Mouse (Mus musculus) hindbrain, embryonic 13.5 days (tissue): ENCODE data around the gene Wdr59. TPM values are rescaled to one million over a fixed set of nuclear protein-coding genes. Genes with fewer than 3 reads are reported as not detected.

ENCODE experiments used
- ATAC-seq: fragments of 200-750 bp; cut with Nextera tagmentation; 2 replicates; pipeline ENCODE4 v1.8.0; 2017; ENCODE audit warnings: moderate TSS enrichment; ENCODE audit not compliant: low FRiP score
- H3K27ac ChIP-seq: fragments of 300-500 bp; sonication (generic); 2 replicates; pipeline ENCODE4 v1.5.1; 2015; ENCODE audit warnings: inconsistent platforms, mild to moderate bottlenecking, moderate library complexity
- H3K27me3 ChIP-seq: fragments of 300-500 bp; sonication (generic); 2 replicates; pipeline ENCODE4 v1.6.1; 2015; ENCODE audit warnings: mild to moderate bottlenecking, inconsistent platforms
- H3K36me3 ChIP-seq: fragments of 300-500 bp; sonication (generic); 2 replicates; pipeline ENCODE4 v1.6.1; 2015; ENCODE audit warnings: mild to moderate bottlenecking, inconsistent platforms
- H3K4me1 ChIP-seq: fragments of 300-500 bp; sonication (generic); replicated peaks from 2 replicates; pipeline ENCODE4 v1.6.1; 2015; ENCODE audit warnings: inconsistent platforms
- H3K4me2 ChIP-seq: fragments of 300-500 bp; sonication (generic); 2 replicates; pipeline ENCODE4 v1.6.1; 2015; ENCODE audit warnings: inconsistent platforms, mild to moderate bottlenecking, moderate library complexity
- H3K4me3 ChIP-seq: fragments of 300-500 bp; sonication (generic); 2 replicates; pipeline ENCODE4 v1.5.1; 2015; ENCODE audit warnings: mild to moderate bottlenecking, inconsistent platforms
- H3K9ac ChIP-seq: fragments of 300-500 bp; sonication (generic); 2 replicates; pipeline ENCODE4 v1.6.1; 2015; ENCODE audit warnings: mild to moderate bottlenecking, inconsistent platforms
- H3K9me3 ChIP-seq: fragments of 300-500 bp; sonication (generic); 2 replicates; pipeline ENCODE4 v1.6.1; 2016; ENCODE audit warnings: inconsistent platforms
- WGBS: fragments of 180-500 bp; shearing (Covaris S2); methylation state at CpG from one replicate; pipeline ENCODE4 v1.1.7; 2015; 5-methylcytosine and 5-hydroxymethylcytosine counted together
- polyA plus RNA-seq: library from polyadenylated mRNA; unstranded; fragments of >200 nt; fragmentation: Nextera tagmentation; extraction: Ambion mirVana; gene quantifications from 2 replicates; pipeline ENCODE4 v1.2.1, GENCODE M21; 2015

Gene Wdr59
- 7.4 and 8.3 TPM in 2 replicates for polyA plus RNA-seq

GRCm38 (mm10) chr8:111521713-111522429 is at the start of gene Wdr59:
Wdr59 (minus strand) TSS chr8:111522092.
- Histone ChIP-seq H3K9me3 (no peaks in the 10 kb centered on the region), H3K4me3 (peak within 1 kb of the TSS; percentile 62), H3K27me3 (no peaks in the 10 kb centered on the region), H3K36me3 (no peaks in the 10 kb centered on the region), H3K4me1 (peaks cover 14% of the 10 kb centered on the region), H3K9ac (peak within 1 kb of the TSS; percentile 71), H3K27ac (peak within 1 kb of the TSS; percentile 78), H3K4me2 (peak within 1 kb of the TSS; percentile 71)
- under 1% methylated on average over 34 of the region's 34 CpGs for WGBS
- ATAC-seq: peak; percentile 98

GRCm38 (mm10) chr8:111571661-111572060 is 49.8 kb upstream of the Wdr59 start:
- ATAC-seq: no peak
- Histone ChIP-seq H3K4me3 (no peak overlapping the region), H3K9ac (no peak overlapping the region), H3K4me1 (peaks cover 66% of the 10 kb centered on the region), H3K9me3 (no peaks in the 10 kb centered on the region), H3K36me3 (no peaks in the 10 kb centered on the region), H3K27ac (no peak overlapping the region), H3K4me2 (no peak overlapping the region), H3K27me3 (no peaks in the 10 kb centered on the region)
- 91% methylated on average over 10 of the region's 10 CpGs for WGBS

GRCm38 (mm10) chr8:111570432-111570831 is 48.5 kb upstream of the Wdr59 start:
- 68% methylated on average over 2 of the region's 2 CpGs for WGBS
- ATAC-seq: no peak
- Histone ChIP-seq H3K36me3 (no peaks in the 10 kb centered on the region), H3K9ac (no peak overlapping the region), H3K4me1 (peaks cover 67% of the 10 kb centered on the region), H3K4me2 (no peak overlapping the region), H3K4me3 (no peak overlapping the region), H3K27me3 (no peaks in the 10 kb centered on the region), H3K27ac (peak overlapping the region; percentile 40; the same call in 1 of the 2 replicates), H3K9me3 (no peaks in the 10 kb centered on the region)

GRCm38 (mm10) chr8:111569926-111570325 is 48.0 kb upstream of the Wdr59 start:
- Histone ChIP-seq H3K4me3 (no peak overlapping the region), H3K27me3 (no peaks in the 10 kb centered on the region), H3K9me3 (no peaks in the 10 kb centered on the region), H3K4me2 (no peak overlapping the region), H3K9ac (no peak overlapping the region), H3K36me3 (no peaks in the 10 kb centered on the region), H3K27ac (peak overlapping the region; percentile 40), H3K4me1 (peaks cover 71% of the 10 kb centered on the region)
- 86% methylated on average over 4 of the region's 4 CpGs for WGBS
- no peak for ATAC-seq

- Histone ChIP-seq H3K4me3 (no peak overlapping the region), H3K27ac (peak overlapping the region; percentile 66), H3K27me3 (no peaks in the 10 kb centered on the region), H3K36me3 (no peaks in the 10 kb centered on the region), H3K9ac (peak overlapping the region; percentile 49), H3K9me3 (no peaks in the 10 kb centered on the region), H3K4me2 (no peak overlapping the region), H3K4me1 (peaks cover 64% of the 10 kb centered on the region)
- WGBS: 59% methylated on average over 3 of the region's 3 CpGs
- ATAC-seq: no peak
Measured at GRCm38 (mm10) chr8:111568029-111568428, 46.1 kb upstream of the Wdr59 start.

- Histone ChIP-seq H3K27me3 (no peaks in the 10 kb centered on the region), H3K36me3 (no peaks in the 10 kb centered on the region), H3K4me2 (no peak overlapping the region), H3K9me3 (no peaks in the 10 kb centered on the region), H3K4me1 (peaks cover 59% of the 10 kb centered on the region), H3K9ac (no peak overlapping the region), H3K27ac (no peak overlapping the region), H3K4me3 (no peak overlapping the region)
- WGBS: 44% methylated on average over 3 of the region's 3 CpGs
- no peak for ATAC-seq
Measured at GRCm38 (mm10) chr8:111567571-111567970, 45.7 kb upstream of the Wdr59 start.

- Histone ChIP-seq H3K4me1 (peaks cover 49% of the 10 kb centered on the region), H3K9ac (no peak overlapping the region), H3K36me3 (no peaks in the 10 kb centered on the region), H3K27me3 (no peaks in the 10 kb centered on the region), H3K27ac (no peak overlapping the region), H3K4me3 (no peak overlapping the region), H3K4me2 (no peak overlapping the region), H3K9me3 (no peaks in the 10 kb centered on the region)
- no peak for ATAC-seq
- WGBS: 72% methylated on average over 9 of the region's 9 CpGs
Measured at GRCm38 (mm10) chr8:111566326-111566725, 44.4 kb upstream of the Wdr59 start.

- ATAC-seq: no peak
- no peaks in the 10 kb centered on the region for H3K27me3 ChIP-seq
- no peak overlapping the region for H3K9ac ChIP-seq
- H3K27ac ChIP-seq: no peak overlapping the region
- no peak overlapping the region for H3K4me3 ChIP-seq
- no peak overlapping the region for H3K4me2 ChIP-seq
- no peaks in the 10 kb centered on the region for H3K36me3 ChIP-seq
- WGBS: 42% methylated on average over 5 of the region's 5 CpGs
- no peaks in the 10 kb centered on the region for H3K9me3 ChIP-seq
- peaks cover 49% of the 10 kb centered on the region for H3K4me1 ChIP-seq
Measured at GRCm38 (mm10) chr8:111565784-111566191, 43.9 kb upstream of the Wdr59 start.

GRCm38 (mm10) chr8:111564093-111564492 is 42.2 kb upstream of the Wdr59 start:
- Histone ChIP-seq H3K4me1 (peaks cover 42% of the 10 kb centered on the region), H3K36me3 (no peaks in the 10 kb centered on the region), H3K4me2 (no peak overlapping the region), H3K4me3 (no peak overlapping the region), H3K27me3 (no peaks in the 10 kb centered on the region), H3K27ac (no peak overlapping the region), H3K9ac (no peak overlapping the region), H3K9me3 (no peaks in the 10 kb centered on the region)
- no peak for ATAC-seq
- WGBS: 90% methylated on average over 2 of the region's 2 CpGs

- 97% methylated on average over 4 of the region's 4 CpGs for WGBS
- no peak overlapping the region for H3K4me3 ChIP-seq
Measured at GRCm38 (mm10) chr8:111563687-111564086, 41.8 kb upstream of the Wdr59 start.

GRCm38 (mm10) chr8:111563075-111563474 is 41.2 kb upstream of the Wdr59 start:
- H3K27ac ChIP-seq: no peak overlapping the region
- H3K4me1 ChIP-seq: peaks cover 47% of the 10 kb centered on the region
- H3K36me3 ChIP-seq: no peaks in the 10 kb centered on the region
- no peak overlapping the region for H3K9ac ChIP-seq
- no peak overlapping the region for H3K4me3 ChIP-seq
- 97% methylated on average over 5 of the region's 5 CpGs for WGBS
- no peak for ATAC-seq
- no peaks in the 10 kb centered on the region for H3K27me3 ChIP-seq
- H3K9me3 ChIP-seq: no peaks in the 10 kb centered on the region
- no peak overlapping the region for H3K4me2 ChIP-seq

More at GRCm38 (mm10) chr8:111563687-111564086, 41.8 kb upstream of the Wdr59 start:
- Histone ChIP-seq H3K27ac (no peak overlapping the region), H3K36me3 (no peaks in the 10 kb centered on the region), H3K27me3 (no peaks in the 10 kb centered on the region), H3K4me1 (peaks cover 46% of the 10 kb centered on the region), H3K9ac (no peak overlapping the region), H3K4me2 (no peak overlapping the region), H3K9me3 (no peaks in the 10 kb centered on the region)
- ATAC-seq: no peak

GRCm38 (mm10) chr8:111562274-111562803 is 40.4 kb upstream of the Wdr59 start:
- 95% methylated on average over 5 of the region's 5 CpGs for WGBS
- Histone ChIP-seq H3K9ac (no peak overlapping the region), H3K4me2 (no peak overlapping the region), H3K4me3 (no peak overlapping the region), H3K27ac (no peak overlapping the region), H3K4me1 (peaks cover 41% of the 10 kb centered on the region), H3K36me3 (no peaks in the 10 kb centered on the region), H3K27me3 (no peaks in the 10 kb centered on the region), H3K9me3 (no peaks in the 10 kb centered on the region)
- ATAC-seq: no peak

GRCm38 (mm10) chr8:111561824-111562223 is 39.9 kb upstream of the Wdr59 start:
- no peak for ATAC-seq
- Histone ChIP-seq H3K4me3 (no peak overlapping the region), H3K27ac (no peak overlapping the region), H3K9ac (no peak overlapping the region), H3K4me1 (peaks cover 43% of the 10 kb centered on the region), H3K27me3 (no peaks in the 10 kb centered on the region), H3K9me3 (no peaks in the 10 kb centered on the region), H3K36me3 (no peaks in the 10 kb centered on the region), H3K4me2 (no peak overlapping the region)
- WGBS: 88% methylated on average over 4 of the region's 4 CpGs
